ENCODE assay signal across 8 mouse cellular contexts in the genomic region with DNA sequence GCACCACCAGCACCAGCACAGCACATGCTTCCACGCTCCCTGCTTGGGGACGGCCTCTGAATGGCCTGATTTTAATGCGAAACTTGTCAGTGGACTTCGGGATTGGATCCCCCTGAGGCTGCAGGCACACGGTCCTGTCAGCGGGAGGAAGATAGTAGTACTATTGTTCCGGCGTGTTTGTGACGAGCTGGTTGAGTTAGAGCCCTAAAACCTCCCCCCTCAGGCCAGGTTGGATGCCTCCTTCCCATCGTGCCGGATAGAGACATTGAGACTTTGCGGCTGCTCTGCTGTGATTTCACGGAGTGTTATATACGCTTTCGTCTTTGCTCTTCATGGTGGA. TPM values are rescaled to one million over a fixed set of nuclear protein-coding genes. Genes with fewer than 3 reads are reported as not detected.
DNase-seq lines count a peak whose midpoint lies in the region; ATAC-seq and TF ChIP-seq lines count a peak whose summit lies in the region.

No protein-coding gene starts in this region.

- H3K27ac ChIP-seq in embryonic facial prominence, embryonic 13.5 days: 0 out of 2 replicates have a peak overlapping the region, but pooled peaks have one; percentile 98
- H3K27ac ChIP-seq in hindbrain, embryonic 12.5 days: peak overlapping the region; percentile 99
- H3K27ac ChIP-seq in liver, embryonic 11.5 days (ENCODE audit: low read depth, low read length): no peak overlapping the region

- no peak for ATAC-seq in embryonic facial prominence, embryonic 13.5 days (ENCODE audit: insufficient number of reproducible peaks, insufficient read depth, low FRiP score, low TSS enrichment, low read depth)
- no peak; the same call in 1 of the 2 replicates for ATAC-seq in hindbrain, embryonic 12.5 days (ENCODE audit: low FRiP score)
- no peak for ATAC-seq in liver, embryonic 11.5 days (replicated peaks; ENCODE audit: low FRiP score)
- ATAC-seq in monocyte, adult 5-6 weeks (replicated peaks; ENCODE audit: insufficient number of reproducible peaks, low FRiP score, low TSS enrichment, poor library complexity, severe bottlenecking): no peak

- no peaks in the 10 kb centered on the region for H3K27me3 ChIP-seq in embryonic facial prominence, embryonic 13.5 days
- no peaks in the 10 kb centered on the region; the same call in 1 of the 2 replicates for H3K27me3 ChIP-seq in hindbrain, embryonic 12.5 days
- peaks cover 5% of the 10 kb centered on the region; the same call in 1 of the 2 replicates for H3K27me3 ChIP-seq in liver, embryonic 11.5 days (replicated peaks; ENCODE audit: control insufficient read depth, insufficient read depth, low read length)

- H3K4me2 ChIP-seq in embryonic facial prominence, embryonic 13.5 days: peak overlapping the region; percentile 83
- H3K4me2 ChIP-seq in hindbrain, embryonic 12.5 days (replicated peaks): peak overlapping the region; percentile 57
- peak overlapping the region; percentile 92 for H3K4me2 ChIP-seq in liver, embryonic 11.5 days

- no peaks in the 10 kb centered on the region for H3K36me3 ChIP-seq in embryonic facial prominence, embryonic 13.5 days
- no peaks in the 10 kb centered on the region for H3K36me3 ChIP-seq in hindbrain, embryonic 12.5 days
- no peaks in the 10 kb centered on the region for H3K36me3 ChIP-seq in liver, embryonic 11.5 days (ENCODE audit: control insufficient read depth, insufficient read depth, low read length)

- 6% methylated on average over 15 of the region's 15 CpGs for WGBS in lung, adult 2 months
- 1% methylated on average over 15 of the region's 15 CpGs for WGBS in embryonic facial prominence, embryonic 13.5 days
- under 1% methylated on average over 15 of the region's 15 CpGs for WGBS in hindbrain, embryonic 12.5 days
- WGBS in liver, embryonic 11.5 days: 5% methylated on average over 15 of the region's 15 CpGs

- H3K9me3 ChIP-seq in embryonic facial prominence, embryonic 13.5 days: no peaks in the 10 kb centered on the region
- H3K9me3 ChIP-seq in hindbrain, embryonic 12.5 days (replicated peaks): no peaks in the 10 kb centered on the region
- H3K9me3 ChIP-seq in liver, embryonic 11.5 days (ENCODE audit: control insufficient read depth, low read length): no peaks in the 10 kb centered on the region

- H3K9ac ChIP-seq in embryonic facial prominence, embryonic 13.5 days: peak overlapping the region; percentile 95
- H3K9ac ChIP-seq in hindbrain, embryonic 12.5 days: peak overlapping the region; percentile 94
- H3K9ac ChIP-seq in liver, embryonic 11.5 days (ENCODE audit: low read depth, low read length): peak overlapping the region; percentile 69; the same call in 1 of the 2 replicates

- TF ChIP-seq POLR2A in lung, adult 2 months (IDR thresholded peaks at IDR 0.05; ENCODE audit: borderline replicate concordance, extremely low read depth, low read depth, low read length): no peak

- DNase-seq in lung, adult 2 months: no peak
- DNase-seq in lung, postnatal 25 days (ENCODE audit: low spot score): no peak
- peak; percentile 37 for DNase-seq in adrenal gland, postnatal 14 days
- peak; percentile 38 for DNase-seq in liver, embryonic 11.5 days (ENCODE audit: low spot score)
- DNase-seq in right cerebral cortex, postnatal 36 days (ENCODE audit: low spot score in 2 of 2): peak; percentile 4 to 12

- H3K4me1 ChIP-seq in lung, adult 2 months (ENCODE audit: control insufficient read depth, insufficient read depth, low read length): peaks cover 15% of the 10 kb centered on the region
- peaks cover 14% of the 10 kb centered on the region for H3K4me1 ChIP-seq in embryonic facial prominence, embryonic 13.5 days
- peaks cover 22% of the 10 kb centered on the region for H3K4me1 ChIP-seq in hindbrain, embryonic 12.5 days
- H3K4me1 ChIP-seq in liver, embryonic 11.5 days (replicated peaks; ENCODE audit: control insufficient read depth, insufficient read depth, low read length): no peaks in the 10 kb centered on the region

- TF ChIP-seq CTCF in lung, adult 2 months (IDR thresholded peaks at IDR 0.05; ENCODE audit: insufficient read depth, low read length): no peak

- H3K4me3 ChIP-seq in lung, adult 2 months (replicated peaks; ENCODE audit: extremely low read depth, low read depth, low read length): peak overlapping the region; percentile 81
- peak overlapping the region; percentile 94 for H3K4me3 ChIP-seq in embryonic facial prominence, embryonic 13.5 days
- H3K4me3 ChIP-seq in hindbrain, embryonic 12.5 days: peak overlapping the region; percentile 94
- H3K4me3 ChIP-seq in liver, embryonic 11.5 days (ENCODE audit: low read depth, low read length): peak overlapping the region; percentile 82

RNA-seq across cellular contexts. Expression of a gene that starts 1.3 kb away (rescaled TPM):
- polyA plus RNA-seq in lung, adult 2 months (2012; rRNA removed): 12.4 and 15.7 TPM in 2 replicates
- 18.5 and 19.8 TPM in 2 replicates for total RNA-seq in adrenal gland, postnatal 14 days (2021)
- polyA plus RNA-seq in embryonic facial prominence, embryonic 13.5 days (2015; fragmentation: Nextera tagmentation; extraction: Ambion mirVana): 5.6 and 5.8 TPM in 2 replicates
- polyA plus RNA-seq in hindbrain, embryonic 12.5 days (2016; fragmentation: Nextera tagmentation; extraction: Ambion mirVana): 12.7 and 13.2 TPM in 2 replicates
- 2.2 and 2.5 TPM in 2 replicates for polyA plus RNA-seq in liver, embryonic 11.5 days (2014; fragmentation: Nextera tagmentation; extraction: Ambion mirVana)
- 0.49 to 2.2 TPM (median 1.3 TPM) in 3 replicates for total RNA-seq in monocyte, adult 5-6 weeks (2017)

Comparison
In these comparisons a context has a peak if more than half of its experiments do, and no peak if none do; other contexts are left out.
1. DNase-seq: peak in adrenal gland, postnatal 14 days (single experiment), liver, embryonic 11.5 days (single experiment) and right cerebral cortex, postnatal 36 days (2 of 2); none in lung, adult 2 months (single experiment) and lung, postnatal 25 days (single experiment).
2. Peak in every context shown above with its lines, with median percentiles within 50 percentile points of each other: H3K4me3 ChIP-seq, H3K4me2 ChIP-seq and H3K9ac ChIP-seq.